Mouse (Mus musculus) thymus, adult 2 months (tissue): ENCODE data around the gene Emg1.

ENCODE experiments used
- CTCF ChIP-seq: fragments of 200-500 bp; IDR thresholded peaks from 2 replicates; pipeline ENCODE4 v1.5.1; 2012; ENCODE audit warnings: mild to moderate bottlenecking, control low read depth, low read length, moderate library complexity, borderline replicate concordance; ENCODE audit not compliant: control insufficient read depth, poor library complexity, insufficient read depth; ENCODE audit errors: extremely low read depth
- POLR2A ChIP-seq: fragments of 200-500 bp; IDR thresholded peaks from 2 replicates; pipeline ENCODE4 v1.6.1; 2012; ENCODE audit warnings: mild to moderate bottlenecking, low read length, control low read depth, moderate library complexity; ENCODE audit not compliant: control insufficient read depth, poor library complexity, insufficient read depth; ENCODE audit errors: extremely low read depth

- TF ChIP-seq POLR2A: no peak
- no peak for TF ChIP-seq CTCF
Observed at GRCm38 (mm10) chr6:124703789-124704188, 8.2 kb downstream of the Emg1 start.
